Comparison of ENCODE assay signal across 8 mouse cellular contexts in genomic region chr11:69123056-69123692, GRCm38 (mm10). TPM values are rescaled to one million over a fixed set of nuclear protein-coding genes. Genes with fewer than 3 reads are reported as not detected.
DNase-seq lines count a peak whose midpoint lies in the region; ATAC-seq and TF ChIP-seq lines count a peak whose summit lies in the region.

No protein-coding gene starts in this region.

- H3K9me3 ChIP-seq in ES-Bruce4 (replicated peaks; ENCODE audit: control insufficient read depth, insufficient read depth, low read length, poor library complexity, severe bottlenecking) = no peaks in the 10 kb centered on the region
- no peaks in the 10 kb centered on the region for H3K9me3 ChIP-seq in forebrain, embryonic 12.5 days

- peak; percentile 8; the same call in 1 of the 2 replicates for ATAC-seq in forebrain, embryonic 12.5 days (ENCODE audit: low FRiP score)

- peaks cover 2% of the 10 kb centered on the region for H3K4me1 ChIP-seq in ES-Bruce4 (ENCODE audit: control insufficient read depth, insufficient read depth, low read length)
- peaks cover 52% of the 10 kb centered on the region for H3K4me1 ChIP-seq in forebrain, embryonic 12.5 days
- H3K4me1 ChIP-seq in olfactory bulb, adult 2 months (ENCODE audit: control insufficient read depth, insufficient read depth, low read length) = peaks cover 25% of the 10 kb centered on the region
- H3K4me1 ChIP-seq in thymus, adult 2 months (replicated peaks; ENCODE audit: control insufficient read depth, insufficient read depth, low read length) = peaks cover 44% of the 10 kb centered on the region

- WGBS in forebrain, embryonic 12.5 days = under 1% methylated on average over 29 of the region's 29 CpGs
- WGBS in olfactory bulb, adult 2 months = 2% methylated on average over 29 of the region's 29 CpGs
- 2% methylated on average over 29 of the region's 29 CpGs for WGBS in thymus, adult 2 months

- H3K36me3 ChIP-seq in ES-Bruce4 (ENCODE audit: control insufficient read depth, insufficient read depth, low read length, poor library complexity, severe bottlenecking) = no peaks in the 10 kb centered on the region
- no peaks in the 10 kb centered on the region for H3K36me3 ChIP-seq in forebrain, embryonic 12.5 days (replicated peaks)
- no peaks in the 10 kb centered on the region for H3K36me3 ChIP-seq in thymus, adult 2 months (ENCODE audit: control insufficient read depth, insufficient read depth, low read length)

- H3K27ac ChIP-seq in ES-Bruce4 (ENCODE audit: insufficient read depth, low read length) = no peak overlapping the region
- peak overlapping the region; percentile 86 for H3K27ac ChIP-seq in forebrain, embryonic 12.5 days
- H3K27ac ChIP-seq in olfactory bulb, adult 2 months (ENCODE audit: insufficient read depth, low read depth, low read length) = peak overlapping the region; percentile 86
- no peak overlapping the region; the same call in 1 of the 2 replicates for H3K27ac ChIP-seq in thymus, adult 2 months (ENCODE audit: control insufficient read depth, insufficient read depth, low read length)

- DNase-seq in c-Kit-negative CD71-positive TER-119-positive erythroid progenitor cells, embryonic 14.5 days (ENCODE audit: low read depth, low spot score) = peak; percentile 73
- DNase-seq in heart, postnatal 25 days (ENCODE audit: low spot score) = peak; percentile 80
- DNase-seq in layer of hippocampus, adult 18-20 months (ENCODE audit: low spot score in 2 of 2) = peak; percentile 89 to 96
- peak; percentile 89 to 91 for DNase-seq in lung, adult 18-20 months
- peak; percentile 83 for DNase-seq in thymus, adult 2 months

- peak overlapping the region; percentile 89 for H3K4me3 ChIP-seq in ES-Bruce4 (ENCODE audit: low read depth, low read length)
- peak overlapping the region; percentile 80 for H3K4me3 ChIP-seq in forebrain, embryonic 12.5 days (replicated peaks)
- peak overlapping the region; percentile 78 for H3K4me3 ChIP-seq in olfactory bulb, adult 2 months (ENCODE audit: insufficient read depth, low read depth, low read length)
- H3K4me3 ChIP-seq in thymus, adult 2 months (ENCODE audit: control insufficient read depth, insufficient read depth, low read length) = peak overlapping the region; percentile 77

- 0 out of 2 replicates have a peak, but pooled peaks have one; percentile 23 for TF ChIP-seq EP300 in ES-Bruce4 (IDR thresholded peaks at IDR 0.05; ENCODE audit: insufficient read depth, low read depth, low read length)

- H3K9ac ChIP-seq in ES-Bruce4 (ENCODE audit: low read depth, poor library complexity, severe bottlenecking) = peak overlapping the region; percentile 73
- H3K9ac ChIP-seq in forebrain, embryonic 12.5 days = peak overlapping the region; percentile 77

- intact Hi-C loops in heart, postnatal 25 days (cut with DNase I) = loop anchor here (1.0 kb wide), 1 partner anchor 60 kb away; no protein-coding TSS in a partner anchor

- peak overlapping the region; percentile 91 for H3K4me2 ChIP-seq in forebrain, embryonic 12.5 days

- peak; percentile 30 for TF ChIP-seq CTCF in ES-Bruce4 (IDR thresholded peaks at IDR 0.05; ENCODE audit: low read depth, low read length)
- TF ChIP-seq CTCF in olfactory bulb, adult 2 months (IDR thresholded peaks at IDR 0.05; ENCODE audit: insufficient read depth, low read depth, low read length) = no peak
- no peak for TF ChIP-seq CTCF in thymus, adult 2 months (IDR thresholded peaks at IDR 0.05; ENCODE audit: borderline replicate concordance, control insufficient read depth, extremely low read depth, insufficient read depth, low read length, poor library complexity)

- peaks cover 17% of the 10 kb centered on the region for H3K27me3 ChIP-seq in ES-Bruce4 (ENCODE audit: control insufficient read depth, insufficient read depth, low read length, poor library complexity, severe bottlenecking)
- H3K27me3 ChIP-seq in forebrain, embryonic 12.5 days = peaks cover 39% of the 10 kb centered on the region
- H3K27me3 ChIP-seq in thymus, adult 2 months (ENCODE audit: control insufficient read depth, insufficient read depth, low read length) = peaks cover 13% of the 10 kb centered on the region

- TF ChIP-seq POLR2A in ES-Bruce4 (IDR thresholded peaks at IDR 0.05; ENCODE audit: insufficient read depth, low read length) = no peak
- no peak for TF ChIP-seq POLR2A in olfactory bulb, adult 2 months (IDR thresholded peaks at IDR 0.05; ENCODE audit: insufficient read depth, low read depth, low read length)
- TF ChIP-seq POLR2A in thymus, adult 2 months (IDR thresholded peaks at IDR 0.05; ENCODE audit: control insufficient read depth, extremely low read depth, insufficient read depth, low read length, poor library complexity) = no peak

RNA-seq across cellular contexts. Expression of gene 9130213A22Rik, which starts 0.8 kb away (rescaled TPM):
- not detected in 2 replicates for polyA plus RNA-seq in ES-Bruce4 (2011; ENCODE audit: insufficient read depth, insufficient read length, low read depth, missing spikeins)
- polyA plus RNA-seq in forebrain, embryonic 12.5 days (2016; fragmentation: Nextera tagmentation; extraction: Ambion mirVana) = 0.11 TPM in 1 of 2 replicates, not detected in the other
- total RNA-seq in heart, postnatal 25 days (2021) = under 1 TPM in 1 of 2 experiments, not detected in 1; 0.21 TPM
- total RNA-seq in layer of hippocampus, adult 18-20 months (2021) = 1 to 10 TPM; 1.3 to 1.6 TPM
- polyA plus RNA-seq in olfactory bulb, adult 2 months (2012; ENCODE audit: insufficient read depth, insufficient read length, low replicate concordance, missing spikeins) = not detected in 2 replicates
- polyA plus RNA-seq in thymus, adult 2 months (2012; rRNA removed) = 0.65 and 1.3 TPM in 2 replicates

RNA-seq across cellular contexts. Expression of gene Aloxe3, which starts 2.5 kb away (rescaled TPM):
- polyA plus RNA-seq in ES-Bruce4 (2011; ENCODE audit: insufficient read depth, insufficient read length, low read depth, missing spikeins) = 1.7 and 2.0 TPM in 2 replicates
- 0.19 and 0.55 TPM in 2 replicates for polyA plus RNA-seq in forebrain, embryonic 12.5 days (2016; fragmentation: Nextera tagmentation; extraction: Ambion mirVana)
- total RNA-seq in heart, postnatal 25 days (2021) = not detected
- total RNA-seq in layer of hippocampus, adult 18-20 months (2021) = 1 to 10 TPM; 8.6 to 9.1 TPM
- not detected in 2 replicates for polyA plus RNA-seq in olfactory bulb, adult 2 months (2012; ENCODE audit: insufficient read depth, insufficient read length, low replicate concordance, missing spikeins)
- 2.0 and 2.5 TPM in 2 replicates for polyA plus RNA-seq in thymus, adult 2 months (2012; rRNA removed)

RNA-seq across cellular contexts. Expression of gene Hes7, which starts 3.0 kb away (rescaled TPM):
- polyA plus RNA-seq in ES-Bruce4 (2011; ENCODE audit: insufficient read depth, insufficient read length, low read depth, missing spikeins) = not detected in 2 replicates
- 0.31 and 0.43 TPM in 2 replicates for polyA plus RNA-seq in forebrain, embryonic 12.5 days (2016; fragmentation: Nextera tagmentation; extraction: Ambion mirVana)
- under 1 TPM in 1 of 2 experiments, not detected in 1; 0.14 TPM for total RNA-seq in heart, postnatal 25 days (2021)
- total RNA-seq in layer of hippocampus, adult 18-20 months (2021) = 1 to 10 TPM; 1.1 to 1.6 TPM
- polyA plus RNA-seq in olfactory bulb, adult 2 months (2012; ENCODE audit: insufficient read depth, insufficient read length, low replicate concordance, missing spikeins) = not detected in 2 replicates
- polyA plus RNA-seq in thymus, adult 2 months (2012; rRNA removed) = 0.69 and 1.1 TPM in 2 replicates

RNA-seq across cellular contexts. Expression of gene Per1, which starts 28.2 kb away (rescaled TPM):
- 25.0 and 29.3 TPM in 2 replicates for polyA plus RNA-seq in ES-Bruce4 (2011; ENCODE audit: insufficient read depth, insufficient read length, low read depth, missing spikeins)
- polyA plus RNA-seq in forebrain, embryonic 12.5 days (2016; fragmentation: Nextera tagmentation; extraction: Ambion mirVana) = 7.8 and 12.3 TPM in 2 replicates
- 10 to 100 TPM; 32.3 to 61.0 TPM for total RNA-seq in heart, postnatal 25 days (2021)
- total RNA-seq in layer of hippocampus, adult 18-20 months (2021) = 100 to 1,000 TPM in 1 of 2 experiments, 10 to 100 TPM in 1; 92.9 to 115 TPM
- polyA plus RNA-seq in olfactory bulb, adult 2 months (2012; ENCODE audit: insufficient read depth, insufficient read length, low replicate concordance, missing spikeins) = not detected in 2 replicates
- 28.0 and 29.6 TPM in 2 replicates for polyA plus RNA-seq in thymus, adult 2 months (2012; rRNA removed)

RNA-seq across cellular contexts. Expression of gene Alox12b, which starts 33.6 kb away (rescaled TPM):
- polyA plus RNA-seq in ES-Bruce4 (2011; ENCODE audit: insufficient read depth, insufficient read length, low read depth, missing spikeins) = 0.27 TPM in 1 of 2 replicates, not detected in the other
- not detected in 2 replicates for polyA plus RNA-seq in forebrain, embryonic 12.5 days (2016; fragmentation: Nextera tagmentation; extraction: Ambion mirVana)
- not detected for total RNA-seq in heart, postnatal 25 days (2021)
- 10 to 100 TPM; 10.7 to 18.4 TPM for total RNA-seq in layer of hippocampus, adult 18-20 months (2021)
- polyA plus RNA-seq in olfactory bulb, adult 2 months (2012; ENCODE audit: insufficient read depth, insufficient read length, low replicate concordance, missing spikeins) = not detected in 2 replicates
- 1.00 and 1.1 TPM in 2 replicates for polyA plus RNA-seq in thymus, adult 2 months (2012; rRNA removed)

Comparison
In these comparisons a context has a peak if more than half of its experiments do, and no peak if none do; other contexts are left out.
1. H3K27ac ChIP-seq: peak in forebrain, embryonic 12.5 days (single experiment) and olfactory bulb, adult 2 months (single experiment); none in ES-Bruce4 (single experiment) and thymus, adult 2 months (single experiment).
2. Peak in every context shown above with its lines, with median percentiles within 50 percentile points of each other: H3K4me3 ChIP-seq and DNase-seq.